ENCODE assay signal across 8 mouse cellular contexts in the genomic region with DNA sequence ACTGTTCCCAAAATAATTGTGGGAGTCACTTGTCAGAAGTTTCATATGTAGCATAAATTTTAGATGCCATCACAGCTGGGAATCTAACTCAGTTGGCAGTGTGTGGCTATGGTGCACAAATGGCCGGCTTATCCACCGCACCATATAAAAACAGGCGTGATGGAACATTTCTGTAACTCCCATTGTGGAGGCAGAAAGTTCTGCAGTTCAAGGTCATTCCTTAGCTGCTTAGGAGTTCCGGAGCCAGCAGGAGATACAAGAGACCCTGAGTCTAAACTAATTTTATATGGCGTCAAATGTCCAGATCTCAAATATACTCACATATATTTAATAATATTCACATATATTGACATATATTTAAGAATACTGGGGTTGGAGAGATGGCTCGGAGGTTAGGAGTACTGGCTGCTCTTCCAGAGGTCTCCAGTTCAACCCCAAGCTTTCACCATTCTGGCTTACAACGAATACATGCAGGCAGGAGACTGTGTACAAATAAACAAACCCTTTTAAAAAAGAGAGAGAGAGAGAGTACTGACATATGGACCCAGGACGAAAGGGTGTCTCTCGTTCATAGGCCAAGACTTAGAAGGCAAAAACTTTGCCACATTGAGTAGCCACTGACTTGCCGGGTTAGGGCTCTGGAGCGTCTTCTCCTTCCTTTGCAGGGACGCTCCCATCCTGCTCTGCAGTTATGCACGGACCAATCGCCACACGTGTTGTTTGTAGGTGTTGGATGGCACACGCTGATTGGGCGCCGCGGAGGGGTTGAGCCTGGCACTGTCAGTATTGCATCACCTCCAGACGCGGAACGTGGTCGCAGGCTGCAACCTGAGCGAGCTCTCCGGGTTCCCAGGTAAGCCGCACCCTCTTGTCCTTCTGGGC. TPM values are rescaled to one million over a fixed set of nuclear protein-coding genes. Genes with fewer than 3 reads are reported as not detected.
DNase-seq lines count a peak whose midpoint lies in the region; ATAC-seq and TF ChIP-seq lines count a peak whose summit lies in the region.

TSS of gene Iars (plus strand) at position 750 of the 882 bp plus-strand sequence.

- peak within 1 kb of the TSS; percentile 89 for H3K9ac ChIP-seq in hindbrain, embryonic 13.5 days

- H3K4me1 ChIP-seq in hindbrain, embryonic 13.5 days (replicated peaks): peaks cover 30% of the 10 kb centered on the region

- POLR2A ChIA-PET in Patski (lab: Charles Lee): interaction anchor here (0.7 kb wide), 1 partner anchor 849 kb away, joined by 3 read pairs; no protein-coding TSS in a partner anchor

- CTCF ChIA-PET in Patski (lab: Charles Lee): no interaction called here

- peak within 1 kb of the TSS; percentile 89 for H3K4me3 ChIP-seq in hindbrain, embryonic 13.5 days

- H3K9me3 ChIP-seq in hindbrain, embryonic 13.5 days: no peaks in the 10 kb centered on the region

- peak; percentile 86 for DNase-seq in Patski (ENCODE audit: low read depth, low spot score)
- peak; percentile 99 for DNase-seq in cerebellum, postnatal 14 days
- DNase-seq in frontal cortex, postnatal 14 days (ENCODE audit: low spot score in 2 of 2): peak; percentile 99 to 100
- DNase-seq in layer of hippocampus, postnatal 25 days (ENCODE audit: extremely low spot score in 1 of 2, low spot score in 1 of 2): peak; percentile 99
- peak; percentile 99 for DNase-seq in lung, postnatal 25 days (ENCODE audit: low spot score)
- DNase-seq in retina, embryonic 14.5 days (ENCODE audit: low spot score): peak; percentile 98
- peak; percentile 98 for DNase-seq in thymus, postnatal 4 days

- H3K36me3 ChIP-seq in hindbrain, embryonic 13.5 days: peaks cover 22% of the 10 kb centered on the region

- in situ Hi-C loops in Patski (cut with MboI; ENCODE audit: low pct_unique_long_range_greater_than_20kb): no loop called here

- peak within 1 kb of the TSS; percentile 94 for H3K4me2 ChIP-seq in hindbrain, embryonic 13.5 days

- peak; percentile 99 for ATAC-seq in Patski
- ATAC-seq in hindbrain, embryonic 13.5 days (ENCODE audit: low FRiP score): peak; percentile 100

- H3K27ac ChIP-seq in hindbrain, embryonic 13.5 days: peak within 1 kb of the TSS; percentile 74

- no peaks in the 10 kb centered on the region for H3K27me3 ChIP-seq in Patski
- no peaks in the 10 kb centered on the region for H3K27me3 ChIP-seq in hindbrain, embryonic 13.5 days

- WGBS in hindbrain, embryonic 13.5 days: 5% methylated on average over 26 of the region's 26 CpGs

- TF ChIP-seq CTCF in Patski (IDR thresholded peaks at IDR 0.05): no peak

RNA-seq across cellular contexts. Expression of gene Iars, which starts in this region (rescaled TPM):
- polyA plus RNA-seq in Patski (2021): 109 TPM
- 53.3 and 54.9 TPM in 2 replicates for polyA plus RNA-seq in hindbrain, embryonic 13.5 days (2015; fragmentation: Nextera tagmentation; extraction: Ambion mirVana)
- total RNA-seq in layer of hippocampus, postnatal 25 days (2021): 10 to 100 TPM; 68.7 to 69.9 TPM

Comparison
In these comparisons a context has a peak if more than half of its experiments do, and no peak if none do; other contexts are left out.
1. Peak in every context shown above with its lines: DNase-seq, ATAC-seq, H3K4me3 ChIP-seq and H3K27ac ChIP-seq.